In genomic region chr12:28769953-28770352, GRCm38 (mm10) we compare ENCODE assay signal across 15 mouse cellular contexts.
"Had no signal": no experiment of that assay in that cellular context is flagged by ENCODE, and none has a peak within 500 bp of the region (broad histone marks: within the 10 kb centered on the region; RNA-seq: fewer than 3 reads in every experiment).

No protein-coding gene starts in this region.

- H3K27me3 ChIP-seq: neural tube, embryonic 15.5 days; stomach, embryonic 15.5 days had no signal

- H3K9ac ChIP-seq: neural tube, embryonic 15.5 days; stomach, embryonic 15.5 days had no signal

- H3K4me1 ChIP-seq: stomach, embryonic 15.5 days had no signal

- H3K9me3 ChIP-seq: neural tube, embryonic 15.5 days; stomach, embryonic 15.5 days had no signal

- DNase-seq: retina, postnatal 1 day; right cerebral cortex, adult 18-20 months; right cerebral cortex, postnatal 14 days; right cerebral cortex, postnatal 25 days; right cerebral cortex, postnatal 4 days; spleen, adult 18-20 months; thymus, adult 18-20 months; thymus, adult 2 months; thymus, postnatal 14 days; thymus, postnatal 25 days; thymus, postnatal 36 days; thymus, postnatal 4 days had no signal

- H3K27ac ChIP-seq: neural tube, embryonic 15.5 days; stomach, embryonic 15.5 days; stomach, postnatal 0 days had no signal

- H3K36me3 ChIP-seq: stomach, embryonic 15.5 days had no signal

- H3K4me2 ChIP-seq: neural tube, embryonic 15.5 days; stomach, embryonic 15.5 days had no signal

- H3K4me3 ChIP-seq: neural tube, embryonic 15.5 days; stomach, embryonic 15.5 days had no signal
